In genomic region chr14:118566214-118566688, GRCm38 (mm10) we compare ENCODE assay signal across 8 mouse cellular contexts.
DNase-seq lines count a peak whose midpoint lies in the region; ATAC-seq and TF ChIP-seq lines count a peak whose summit lies in the region.

No protein-coding gene starts in this region.

- H3K27me3 ChIP-seq in hindbrain, postnatal 0 days (ENCODE audit: insufficient read depth, low read length): no peaks in the 10 kb centered on the region
- no peaks in the 10 kb centered on the region for H3K27me3 ChIP-seq in stomach, embryonic 16.5 days (ENCODE audit: control insufficient read depth, insufficient read depth, low read length)
- no peaks in the 10 kb centered on the region for H3K27me3 ChIP-seq in liver, embryonic 11.5 days (replicated peaks; ENCODE audit: control insufficient read depth, insufficient read depth, low read length)

- H3K36me3 ChIP-seq in hindbrain, postnatal 0 days (ENCODE audit: insufficient read depth, low read length): no peaks in the 10 kb centered on the region
- no peaks in the 10 kb centered on the region for H3K36me3 ChIP-seq in stomach, embryonic 16.5 days (ENCODE audit: control insufficient read depth, insufficient read depth, low read length)
- no peaks in the 10 kb centered on the region for H3K36me3 ChIP-seq in liver, embryonic 11.5 days (ENCODE audit: control insufficient read depth, insufficient read depth, low read length)

- DNase-seq in adrenal gland, adult 8-10 months: peak; percentile 3
- DNase-seq in adrenal gland, postnatal 25 days: no peak
- peak; percentile 18 for DNase-seq in adipocyte (ENCODE audit: low spot score)
- DNase-seq in hindbrain, postnatal 0 days (ENCODE audit: low spot score): peak; percentile 63
- DNase-seq in lung, postnatal 14 days: peak; percentile 10
- no peak for DNase-seq in liver, embryonic 11.5 days (ENCODE audit: low spot score)

- H3K4me3 ChIP-seq in hindbrain, postnatal 0 days (ENCODE audit: low read length): no peak overlapping the region
- no peak overlapping the region for H3K4me3 ChIP-seq in stomach, embryonic 16.5 days (replicated peaks; ENCODE audit: low read length)
- no peak overlapping the region for H3K4me3 ChIP-seq in liver, embryonic 11.5 days (ENCODE audit: low read depth, low read length)

- ATAC-seq in hindbrain, postnatal 0 days: peak; percentile 78
- ATAC-seq in stomach, embryonic 16.5 days (ENCODE audit: insufficient read depth, low FRiP score): peak; percentile 91
- no peak for ATAC-seq in liver, embryonic 11.5 days (replicated peaks; ENCODE audit: low FRiP score)
- no peak for ATAC-seq in monocyte, adult 5-6 weeks (replicated peaks; ENCODE audit: insufficient number of reproducible peaks, low FRiP score, low TSS enrichment, poor library complexity, severe bottlenecking)

- peaks cover 5% of the 10 kb centered on the region; the same call in 1 of the 2 replicates for H3K4me1 ChIP-seq in hindbrain, postnatal 0 days (ENCODE audit: insufficient read depth, low read length)
- H3K4me1 ChIP-seq in stomach, embryonic 16.5 days (ENCODE audit: control insufficient read depth, insufficient read depth, low read length): peaks cover 10% of the 10 kb centered on the region
- no peaks in the 10 kb centered on the region for H3K4me1 ChIP-seq in liver, embryonic 11.5 days (replicated peaks; ENCODE audit: control insufficient read depth, insufficient read depth, low read length)

- H3K4me2 ChIP-seq in hindbrain, postnatal 0 days (ENCODE audit: low read depth, low read length): peak overlapping the region; percentile 30; the same call in 1 of the 2 replicates
- peak overlapping the region; percentile 30 for H3K4me2 ChIP-seq in stomach, embryonic 16.5 days (ENCODE audit: low read depth, low read length)
- no peak overlapping the region for H3K4me2 ChIP-seq in liver, embryonic 11.5 days

- H3K9ac ChIP-seq in hindbrain, postnatal 0 days (replicated peaks; ENCODE audit: low read length): peak overlapping the region; percentile 9; the same call in 1 of the 2 replicates
- peak overlapping the region; percentile 42; the same call in 1 of the 2 replicates for H3K9ac ChIP-seq in stomach, embryonic 16.5 days (ENCODE audit: low read length)
- no peak overlapping the region for H3K9ac ChIP-seq in liver, embryonic 11.5 days (ENCODE audit: low read depth, low read length)

- H3K9me3 ChIP-seq in hindbrain, postnatal 0 days (ENCODE audit: low read length): no peaks in the 10 kb centered on the region
- H3K9me3 ChIP-seq in stomach, embryonic 16.5 days (replicated peaks; ENCODE audit: control insufficient read depth, low read length): no peaks in the 10 kb centered on the region
- H3K9me3 ChIP-seq in liver, embryonic 11.5 days (ENCODE audit: control insufficient read depth, low read length): no peaks in the 10 kb centered on the region

- 15% methylated on average over 12 of the region's 12 CpGs for WGBS in hindbrain, postnatal 0 days
- 34% methylated on average over 12 of the region's 12 CpGs for WGBS in stomach, embryonic 16.5 days
- WGBS in liver, embryonic 11.5 days: 69% methylated on average over 12 of the region's 12 CpGs

- no peak for TF ChIP-seq CTCF in hindbrain, postnatal 0 days (IDR thresholded peaks at IDR 0.05; ENCODE audit: low read depth)

- no peak overlapping the region for H3K27ac ChIP-seq in hindbrain, postnatal 0 days
- peak overlapping the region; percentile 86 for H3K27ac ChIP-seq in stomach, embryonic 16.5 days (ENCODE audit: low read length)
- no peak overlapping the region for H3K27ac ChIP-seq in liver, embryonic 11.5 days (ENCODE audit: low read depth, low read length)

Comparison
In these comparisons a context has a peak if more than half of its experiments do, and no peak if none do; other contexts are left out.
1. DNase-seq: peak in adrenal gland, adult 8-10 months (single experiment), adipocyte (single experiment), hindbrain, postnatal 0 days (single experiment) and lung, postnatal 14 days (single experiment); none in adrenal gland, postnatal 25 days (single experiment) and liver, embryonic 11.5 days (single experiment).
2. ATAC-seq: peak in hindbrain, postnatal 0 days (single experiment) and stomach, embryonic 16.5 days (single experiment); none in liver, embryonic 11.5 days (single experiment) and monocyte, adult 5-6 weeks (single experiment).